Mouse (Mus musculus) lung, postnatal 0 days (tissue): ENCODE measurements around the gene Il1r1.

Experiments used
- CTCF ChIP-seq: IDR thresholded peaks from 2 replicates; pipeline ENCODE4 v1.5.1; 2016; ENCODE audit warnings: antibody characterized with exemption, mild to moderate bottlenecking
- EP300 ChIP-seq: IDR thresholded peaks from 2 replicates; pipeline ENCODE4 v1.6.1; 2016; ENCODE audit warnings: antibody characterized with exemption, mild to moderate bottlenecking, control low read depth

GRCm38 (mm10) chr1:40306111-40306510 lies 81.2 kb downstream of the Il1r1 start:
- no peak for TF ChIP-seq CTCF
- TF ChIP-seq EP300, result no peak
